ENCODE assay signal across 8 mouse cellular contexts in genomic region chr14:75635350-75635749, GRCm38 (mm10). TPM values are rescaled to one million over a fixed set of nuclear protein-coding genes. Genes with fewer than 3 reads are reported as not detected.
DNase-seq lines count a peak whose midpoint lies in the region; ATAC-seq and TF ChIP-seq lines count a peak whose summit lies in the region.

No protein-coding gene starts in this region.

- ATAC-seq in midbrain, postnatal 0 days (ENCODE audit: low FRiP score): no peak
- ATAC-seq in midbrain, embryonic 13.5 days: no peak
- ATAC-seq in cerebellum, adult (ENCODE audit: insufficient number of reproducible peaks, low FRiP score, low TSS enrichment): peak; percentile 77
- no peak; the same call in 1 of the 2 replicates for ATAC-seq in heart, embryonic 16.5 days (replicated peaks; ENCODE audit: extremely low read depth, insufficient read depth, low FRiP score)
- no peak for ATAC-seq in intestine, embryonic 15.5 days

- DNase-seq in midbrain, postnatal 0 days (ENCODE audit: low spot score): peak; percentile 46
- DNase-seq in layer of hippocampus, postnatal 36 days: peak; percentile 31 to 35
- no peak for DNase-seq in hindbrain, embryonic 10.5 days (ENCODE audit: low spot score)
- no peak for DNase-seq in gastrocnemius, postnatal 36 days

- no peaks in the 10 kb centered on the region for H3K9me3 ChIP-seq in midbrain, postnatal 0 days (ENCODE audit: low read length)
- no peaks in the 10 kb centered on the region for H3K9me3 ChIP-seq in midbrain, embryonic 13.5 days
- H3K9me3 ChIP-seq in heart, embryonic 16.5 days (replicated peaks; ENCODE audit: control insufficient read depth, low read length): no peaks in the 10 kb centered on the region
- no peaks in the 10 kb centered on the region for H3K9me3 ChIP-seq in intestine, embryonic 15.5 days
- no peaks in the 10 kb centered on the region for H3K9me3 ChIP-seq in hindbrain, embryonic 10.5 days

- 72% methylated on average over 12 of the region's 12 CpGs for WGBS in midbrain, postnatal 0 days
- 85% methylated on average over 12 of the region's 12 CpGs for WGBS in midbrain, embryonic 13.5 days
- 40% methylated on average over 12 of the region's 12 CpGs for WGBS in heart, embryonic 16.5 days
- WGBS in intestine, embryonic 15.5 days: 54% methylated on average over 12 of the region's 12 CpGs
- WGBS in hindbrain, embryonic 10.5 days: 87% methylated on average over 12 of the region's 12 CpGs

- no peak overlapping the region for H3K27ac ChIP-seq in midbrain, postnatal 0 days (ENCODE audit: low read depth, low read length)
- no peak overlapping the region; the same call in 1 of the 2 replicates for H3K27ac ChIP-seq in midbrain, embryonic 13.5 days
- no peak overlapping the region for H3K27ac ChIP-seq in heart, embryonic 16.5 days (ENCODE audit: low read length)
- H3K27ac ChIP-seq in intestine, embryonic 15.5 days: no peak overlapping the region
- no peak overlapping the region for H3K27ac ChIP-seq in hindbrain, embryonic 10.5 days

- no peak overlapping the region for H3K4me2 ChIP-seq in midbrain, postnatal 0 days (ENCODE audit: low read depth, low read length, poor library complexity, severe bottlenecking)
- no peak overlapping the region for H3K4me2 ChIP-seq in midbrain, embryonic 13.5 days (replicated peaks)
- H3K4me2 ChIP-seq in heart, embryonic 16.5 days (ENCODE audit: low read depth, low read length): peak overlapping the region; percentile 22; the same call in 1 of the 2 replicates
- H3K4me2 ChIP-seq in intestine, embryonic 15.5 days (replicated peaks): no peak overlapping the region

- H3K4me3 ChIP-seq in midbrain, postnatal 0 days (ENCODE audit: low read depth, low read length): no peak overlapping the region
- no peak overlapping the region for H3K4me3 ChIP-seq in midbrain, embryonic 13.5 days (replicated peaks)
- H3K4me3 ChIP-seq in heart, embryonic 16.5 days (ENCODE audit: low read length): no peak overlapping the region
- no peak overlapping the region for H3K4me3 ChIP-seq in intestine, embryonic 15.5 days (replicated peaks)
- H3K4me3 ChIP-seq in hindbrain, embryonic 10.5 days: no peak overlapping the region

- intact Hi-C loops in gastrocnemius, postnatal 36 days (cut with DNase I): no loop called here

- H3K9ac ChIP-seq in midbrain, postnatal 0 days (replicated peaks; ENCODE audit: low read length, poor library complexity, severe bottlenecking): no peak overlapping the region
- no peak overlapping the region for H3K9ac ChIP-seq in midbrain, embryonic 13.5 days (replicated peaks)
- no peak overlapping the region for H3K9ac ChIP-seq in heart, embryonic 16.5 days (ENCODE audit: low read length)
- no peak overlapping the region for H3K9ac ChIP-seq in intestine, embryonic 15.5 days

- no peaks in the 10 kb centered on the region for H3K36me3 ChIP-seq in midbrain, postnatal 0 days (ENCODE audit: insufficient read depth, low read length)
- H3K36me3 ChIP-seq in midbrain, embryonic 13.5 days: no peaks in the 10 kb centered on the region
- H3K36me3 ChIP-seq in heart, embryonic 16.5 days (ENCODE audit: control insufficient read depth, insufficient read depth): no peaks in the 10 kb centered on the region
- H3K36me3 ChIP-seq in intestine, embryonic 15.5 days: no peaks in the 10 kb centered on the region
- no peaks in the 10 kb centered on the region for H3K36me3 ChIP-seq in hindbrain, embryonic 10.5 days

- no peaks in the 10 kb centered on the region for H3K4me1 ChIP-seq in midbrain, postnatal 0 days (ENCODE audit: insufficient read depth, low read length)
- peaks cover 11% of the 10 kb centered on the region; the same call in 1 of the 2 replicates for H3K4me1 ChIP-seq in midbrain, embryonic 13.5 days (replicated peaks)
- H3K4me1 ChIP-seq in heart, embryonic 16.5 days (ENCODE audit: control insufficient read depth, insufficient read depth, low read length): no peaks in the 10 kb centered on the region
- H3K4me1 ChIP-seq in intestine, embryonic 15.5 days (replicated peaks): no peaks in the 10 kb centered on the region
- peaks cover 8% of the 10 kb centered on the region; the same call in 1 of the 2 replicates for H3K4me1 ChIP-seq in hindbrain, embryonic 10.5 days (replicated peaks)

- H3K27me3 ChIP-seq in midbrain, postnatal 0 days (ENCODE audit: insufficient read depth, low read length): no peaks in the 10 kb centered on the region
- H3K27me3 ChIP-seq in midbrain, embryonic 13.5 days: no peaks in the 10 kb centered on the region
- H3K27me3 ChIP-seq in heart, embryonic 16.5 days (ENCODE audit: control insufficient read depth, insufficient read depth, low read length): no peaks in the 10 kb centered on the region
- no peaks in the 10 kb centered on the region for H3K27me3 ChIP-seq in intestine, embryonic 15.5 days (replicated peaks)
- H3K27me3 ChIP-seq in hindbrain, embryonic 10.5 days (ENCODE audit: insufficient read depth, poor library complexity, severe bottlenecking): no peaks in the 10 kb centered on the region

- no peak for TF ChIP-seq CTCF in midbrain, postnatal 0 days (IDR thresholded peaks at IDR 0.05)

RNA-seq across cellular contexts. Expression of gene Erich6b, which starts 6.7 kb away (rescaled TPM):
- not detected in 2 replicates for total RNA-seq in midbrain, postnatal 0 days (2014; rRNA removed)
- not detected in 2 replicates for polyA plus RNA-seq in midbrain, postnatal 0 days (2015; fragmentation: Nextera tagmentation; extraction: Ambion mirVana)
- not detected in 2 replicates for polyA plus RNA-seq in midbrain, embryonic 13.5 days (2015; fragmentation: Nextera tagmentation; extraction: Ambion mirVana)
- not detected in 2 replicates for polyA plus RNA-seq in heart, embryonic 16.5 days (2015; fragmentation: Nextera tagmentation; extraction: Ambion mirVana)
- not detected for total RNA-seq in layer of hippocampus, postnatal 36 days (2021)
- not detected in 2 replicates for polyA plus RNA-seq in intestine, embryonic 15.5 days (2015; fragmentation: Nextera tagmentation; extraction: Ambion mirVana)
- not detected in 2 replicates for polyA plus RNA-seq in hindbrain, embryonic 10.5 days (2016; fragmentation: Nextera tagmentation; extraction: Ambion mirVana)
- total RNA-seq in gastrocnemius, postnatal 36 days (2021): not detected

RNA-seq across cellular contexts. Expression of gene Spert, which starts 42.4 kb away (rescaled TPM):
- not detected in 2 replicates for total RNA-seq in midbrain, postnatal 0 days (2014; rRNA removed)
- polyA plus RNA-seq in midbrain, postnatal 0 days (2015; fragmentation: Nextera tagmentation; extraction: Ambion mirVana): not detected in 2 replicates
- polyA plus RNA-seq in midbrain, embryonic 13.5 days (2015; fragmentation: Nextera tagmentation; extraction: Ambion mirVana): not detected in 2 replicates
- not detected in 2 replicates for polyA plus RNA-seq in heart, embryonic 16.5 days (2015; fragmentation: Nextera tagmentation; extraction: Ambion mirVana)
- total RNA-seq in layer of hippocampus, postnatal 36 days (2021): not detected
- not detected in 2 replicates for polyA plus RNA-seq in intestine, embryonic 15.5 days (2015; fragmentation: Nextera tagmentation; extraction: Ambion mirVana)
- not detected in 2 replicates for polyA plus RNA-seq in hindbrain, embryonic 10.5 days (2016; fragmentation: Nextera tagmentation; extraction: Ambion mirVana)
- total RNA-seq in gastrocnemius, postnatal 36 days (2021): not detected

Comparison
In these comparisons a context has a peak if more than half of its experiments do, and no peak if none do; other contexts are left out.
1. DNase-seq: peak in midbrain, postnatal 0 days (single experiment) and layer of hippocampus, postnatal 36 days (2 of 2); none in hindbrain, embryonic 10.5 days (single experiment) and gastrocnemius, postnatal 36 days (0 of 2).